Comparison of ENCODE assay signal across 8 mouse cellular contexts in genomic region chr7:25178317-25178716, GRCm38 (mm10). TPM values are rescaled to one million over a fixed set of nuclear protein-coding genes. Genes with fewer than 3 reads are reported as not detected.
A peak's percentile ranks its signal among the peaks of the same experiment; 100 is the strongest.
DNase-seq lines count a peak whose midpoint lies in the region; ATAC-seq and TF ChIP-seq lines count a peak whose summit lies in the region.

No protein-coding gene starts in this region.

- DNase-seq in lung, embryonic 14.5 days, result no peak
- DNase-seq in lung, adult 18-20 months, result no peak
- DNase-seq in left cerebral cortex, postnatal 25 days (ENCODE audit: low spot score in 2 of 2), result peak; percentile 16 to 55
- DNase-seq in right cerebral cortex, adult 2 months (ENCODE audit: low spot score in 2 of 2), result peak; percentile 37 to 43
- DNase-seq in adrenal gland, adult (ENCODE audit: inconsistent age in 2 of 2, low spot score in 1 of 2), result no peak
- no peak for DNase-seq in urinary bladder, adult 18-20 months (ENCODE audit: low spot score in 2 of 2)

- intact Hi-C loops in left cerebral cortex, postnatal 25 days (cut with DNase I), result no loop called here

- WGBS in lung, embryonic 14.5 days, result 2% methylated on average over 17 of the region's 17 CpGs
- WGBS in embryonic facial prominence, embryonic 15.5 days, result 2% methylated on average over 17 of the region's 17 CpGs

- H3K4me2 ChIP-seq in lung, embryonic 14.5 days, result peak overlapping the region; percentile 82
- peak overlapping the region; percentile 89 for H3K4me2 ChIP-seq in embryonic facial prominence, embryonic 15.5 days (replicated peaks)

- no peak for ATAC-seq in lung, embryonic 14.5 days (ENCODE audit: insufficient read depth)
- no peak for ATAC-seq in embryonic facial prominence, embryonic 15.5 days (ENCODE audit: insufficient number of reproducible peaks, low FRiP score, low TSS enrichment, low read depth)
- no peak for ATAC-seq in erythroblast, adult 5-6 weeks (replicated peaks; ENCODE audit: low FRiP score, poor library complexity, severe bottlenecking)

- H3K36me3 ChIP-seq in lung, embryonic 14.5 days (ENCODE audit: insufficient read depth), result no peaks in the 10 kb centered on the region
- H3K36me3 ChIP-seq in embryonic facial prominence, embryonic 15.5 days, result no peaks in the 10 kb centered on the region

- H3K27me3 ChIP-seq in lung, embryonic 14.5 days (ENCODE audit: insufficient read depth, low read length), result peaks cover 77% of the 10 kb centered on the region
- H3K27me3 ChIP-seq in embryonic facial prominence, embryonic 15.5 days, result peaks cover 83% of the 10 kb centered on the region

- peak overlapping the region; percentile 44 for H3K4me3 ChIP-seq in lung, embryonic 14.5 days (ENCODE audit: low read depth, low read length)
- H3K4me3 ChIP-seq in embryonic facial prominence, embryonic 15.5 days (replicated peaks), result peak overlapping the region; percentile 51

- H3K9ac ChIP-seq in lung, embryonic 14.5 days, result no peak overlapping the region
- no peak overlapping the region for H3K9ac ChIP-seq in embryonic facial prominence, embryonic 15.5 days

- no peak overlapping the region for H3K27ac ChIP-seq in lung, embryonic 14.5 days (ENCODE audit: low read depth)
- no peak overlapping the region for H3K27ac ChIP-seq in embryonic facial prominence, embryonic 15.5 days (replicated peaks)

- TF ChIP-seq CTCF in lung, embryonic 14.5 days (IDR thresholded peaks at IDR 0.05; ENCODE audit: low read depth), result no peak

- no peaks in the 10 kb centered on the region for H3K4me1 ChIP-seq in lung, embryonic 14.5 days (ENCODE audit: insufficient read depth)
- H3K4me1 ChIP-seq in embryonic facial prominence, embryonic 15.5 days, result peaks cover 15% of the 10 kb centered on the region

- no peaks in the 10 kb centered on the region for H3K9me3 ChIP-seq in lung, embryonic 14.5 days (ENCODE audit: low read depth, low read length)
- H3K9me3 ChIP-seq in embryonic facial prominence, embryonic 15.5 days (replicated peaks), result no peaks in the 10 kb centered on the region

RNA-seq across cellular contexts. Expression of gene Pou2f2, which starts 1.2 kb away (rescaled TPM):
- 0.28 and 0.42 TPM in 2 replicates for polyA plus RNA-seq in lung, embryonic 14.5 days (2014; fragmentation: Nextera tagmentation; extraction: Ambion mirVana)
- 1.1 and 2.0 TPM in 2 replicates for polyA plus RNA-seq in embryonic facial prominence, embryonic 15.5 days (2015; fragmentation: Nextera tagmentation; extraction: Ambion mirVana)
- 10 to 100 TPM; 11.8 to 13.7 TPM for total RNA-seq in left cerebral cortex, postnatal 25 days (2021)
- 3.1 and 4.8 TPM in 2 replicates for total RNA-seq in erythroblast, adult 5-6 weeks (2015; ENCODE audit: low replicate concordance)
- total RNA-seq in erythroblast, adult 5-6 weeks (2017; ENCODE audit: low replicate concordance), result 0.56 and 1.2 TPM in 2 replicates

RNA-seq across cellular contexts. Expression of gene Dedd2, which starts 42.1 kb away (rescaled TPM):
- 5.2 and 6.7 TPM in 2 replicates for polyA plus RNA-seq in lung, embryonic 14.5 days (2014; fragmentation: Nextera tagmentation; extraction: Ambion mirVana)
- polyA plus RNA-seq in embryonic facial prominence, embryonic 15.5 days (2015; fragmentation: Nextera tagmentation; extraction: Ambion mirVana), result 13.2 and 14.7 TPM in 2 replicates
- 10 to 100 TPM; 24.1 to 25.4 TPM for total RNA-seq in left cerebral cortex, postnatal 25 days (2021)
- 53.8 and 59.1 TPM in 2 replicates for total RNA-seq in erythroblast, adult 5-6 weeks (2015; ENCODE audit: low replicate concordance)
- 164 and 194 TPM in 2 replicates for total RNA-seq in erythroblast, adult 5-6 weeks (2017; ENCODE audit: low replicate concordance)

RNA-seq across cellular contexts. Expression of gene Zfp526, which starts 42.9 kb away (rescaled TPM):
- 3.5 and 3.8 TPM in 2 replicates for polyA plus RNA-seq in lung, embryonic 14.5 days (2014; fragmentation: Nextera tagmentation; extraction: Ambion mirVana)
- 3.3 TPM in 2 replicates for polyA plus RNA-seq in embryonic facial prominence, embryonic 15.5 days (2015; fragmentation: Nextera tagmentation; extraction: Ambion mirVana)
- 10 to 100 TPM in 1 of 2 experiments, 1 to 10 TPM in 1; 10.0 to 11.1 TPM for total RNA-seq in left cerebral cortex, postnatal 25 days (2021)
- total RNA-seq in erythroblast, adult 5-6 weeks (2015; ENCODE audit: low replicate concordance), result 25.4 and 27.4 TPM in 2 replicates
- total RNA-seq in erythroblast, adult 5-6 weeks (2017; ENCODE audit: low replicate concordance), result 33.7 and 37.7 TPM in 2 replicates

RNA-seq across cellular contexts. Expression of gene Gsk3a, which starts 59.3 kb away (rescaled TPM):
- polyA plus RNA-seq in lung, embryonic 14.5 days (2014; fragmentation: Nextera tagmentation; extraction: Ambion mirVana), result 14.6 and 14.9 TPM in 2 replicates
- polyA plus RNA-seq in embryonic facial prominence, embryonic 15.5 days (2015; fragmentation: Nextera tagmentation; extraction: Ambion mirVana), result 11.5 and 13.0 TPM in 2 replicates
- total RNA-seq in left cerebral cortex, postnatal 25 days (2021), result 100 to 1,000 TPM; 213 to 224 TPM
- total RNA-seq in erythroblast, adult 5-6 weeks (2015; ENCODE audit: low replicate concordance), result 35.2 and 39.5 TPM in 2 replicates
- 24.2 and 29.0 TPM in 2 replicates for total RNA-seq in erythroblast, adult 5-6 weeks (2017; ENCODE audit: low replicate concordance)

Comparison
In these comparisons a context has a peak if more than half of its experiments do, and no peak if none do; other contexts are left out.
1. DNase-seq: peak in left cerebral cortex, postnatal 25 days (2 of 2) and right cerebral cortex, adult 2 months (2 of 2); none in lung, embryonic 14.5 days (single experiment), lung, adult 18-20 months (0 of 2), adrenal gland, adult (0 of 2) and urinary bladder, adult 18-20 months (0 of 2).